Mouse (Mus musculus): ENCODE results near the gene B4galt1.

Gene B4galt1

GRCm38 (mm10) chr4:40870206-40870605 is 16.4 kb upstream of the B4galt1 start:
- no peak for DNase-seq (ENCODE audit: low spot score in 2 of 2)

- DNase-seq (ENCODE audit: low spot score in 2 of 2): peak; percentile 71 to 87
Observed at GRCm38 (mm10) chr4:40868554-40869232, 14.9 kb upstream of the B4galt1 start.

- DNase-seq (ENCODE audit: low spot score in 2 of 2): no peak
Observed at GRCm38 (mm10) chr4:40864361-40864760, 10.6 kb upstream of the B4galt1 start.

GRCm38 (mm10) chr4:40863340-40863739 is 9.5 kb upstream of the B4galt1 start:
- DNase-seq (ENCODE audit: low spot score in 2 of 2): no peak

GRCm38 (mm10) chr4:40861131-40861530 is 7.3 kb upstream of the B4galt1 start:
- DNase-seq (ENCODE audit: low spot score in 2 of 2): no peak

GRCm38 (mm10) chr4:40857824-40858346 is 4.1 kb upstream of the B4galt1 start:
- no peak for DNase-seq (ENCODE audit: low spot score in 2 of 2)

GRCm38 (mm10) chr4:40856571-40856970 is 2.8 kb upstream of the B4galt1 start:
- DNase-seq (ENCODE audit: low spot score in 2 of 2): no peak

- no peak for DNase-seq (ENCODE audit: low spot score in 2 of 2)
Observed at GRCm38 (mm10) chr4:40854387-40854933, 655 bp upstream of the B4galt1 start.

GRCm38 (mm10) chr4:40852861-40853564 is 792 bp downstream of the B4galt1 start:
- no peak for DNase-seq (ENCODE audit: low spot score in 2 of 2)

GRCm38 (mm10) chr4:40852249-40852781 is 1.5 kb downstream of the B4galt1 start:
- no peak for DNase-seq (ENCODE audit: low spot score in 2 of 2)

- DNase-seq (ENCODE audit: low spot score in 2 of 2): no peak
Observed at GRCm38 (mm10) chr4:40851763-40852248, 2.0 kb downstream of the B4galt1 start.

GRCm38 (mm10) chr4:40851031-40851762 is 2.6 kb downstream of the B4galt1 start:
- DNase-seq (ENCODE audit: low spot score in 2 of 2): no peak

- DNase-seq (ENCODE audit: low spot score in 2 of 2): peak in 1 of 2 experiments; percentile 48
Observed at GRCm38 (mm10) chr4:40850582-40850981, 3.2 kb downstream of the B4galt1 start.

GRCm38 (mm10) chr4:40849518-40849917 is 4.3 kb downstream of the B4galt1 start:
- DNase-seq (ENCODE audit: low spot score in 2 of 2): no peak

- DNase-seq (ENCODE audit: low spot score in 2 of 2): no peak
Observed at GRCm38 (mm10) chr4:40848246-40848645, 5.6 kb downstream of the B4galt1 start.

- DNase-seq (ENCODE audit: low spot score in 2 of 2): no peak
Observed at GRCm38 (mm10) chr4:40847160-40847559, 6.6 kb downstream of the B4galt1 start.

GRCm38 (mm10) chr4:40846143-40846931 is 7.5 kb downstream of the B4galt1 start:
- peak; percentile 66 to 72 for DNase-seq (ENCODE audit: low spot score in 2 of 2)

GRCm38 (mm10) chr4:40844811-40845751 is 8.7 kb downstream of the B4galt1 start:
- DNase-seq (ENCODE audit: low spot score in 2 of 2): no peak

GRCm38 (mm10) chr4:40844251-40844721 is 9.5 kb downstream of the B4galt1 start:
- DNase-seq (ENCODE audit: low spot score in 2 of 2): no peak
